Mouse (Mus musculus) monocyte, adult 5-6 weeks (primary cell): ENCODE measurements around the gene Slc17a7. TPM values are rescaled to one million over a fixed set of nuclear protein-coding genes. Genes with fewer than 3 reads are reported as not detected.

Experiments used
- ATAC-seq: fragments of 153-309, 156-312 bp; replicated peaks from 2 replicates; pipeline ENCODE4 v1.8.0; 2017; ENCODE audit warnings: mild to moderate bottlenecking; ENCODE audit not compliant: low TSS enrichment, insufficient number of reproducible peaks, severe bottlenecking, poor library complexity, low FRiP score
- total RNA-seq: library from RNA; stranded (forward); fragments of 200-1000, 200-491, 200-594 nt; gene quantifications from 3 replicates; pipeline ENCODE4 v1.2.3, GENCODE M21; 2017

Slc17a7 gene
- total RNA-seq, 1 experiment from 2014 or later: not detected

- no peak for ATAC-seq
These were observed 28.1 kb downstream of the Slc17a7 start for GRCm38 (mm10) chr7:45191803-45192363.

- no peak for ATAC-seq
These were observed 29.0 kb downstream of the Slc17a7 start for GRCm38 (mm10) chr7:45192585-45193310.

- ATAC-seq: no peak
These were observed 29.7 kb downstream of the Slc17a7 start for GRCm38 (mm10) chr7:45193406-45193805.

- no peak for ATAC-seq
These were observed 30.4 kb downstream of the Slc17a7 start for GRCm38 (mm10) chr7:45193871-45194785.

- ATAC-seq: no peak
These were observed 31.8 kb downstream of the Slc17a7 start for GRCm38 (mm10) chr7:45195341-45196175.

GRCm38 (mm10) chr7:45196176-45196535 is 32.4 kb downstream of the Slc17a7 start:
- ATAC-seq: no peak

- no peak for ATAC-seq
These were observed 33.2 kb downstream of the Slc17a7 start for GRCm38 (mm10) chr7:45196994-45197393.

- ATAC-seq: peak; percentile 60; the same call in 1 of the 2 replicates
These were observed 34.7 kb downstream of the Slc17a7 start for GRCm38 (mm10) chr7:45198435-45198834.

GRCm38 (mm10) chr7:45198961-45199360 is 35.2 kb downstream of the Slc17a7 start:
- ATAC-seq: no peak

- no peak for ATAC-seq
These were observed 38.9 kb downstream of the Slc17a7 start for GRCm38 (mm10) chr7:45202654-45203053.

- ATAC-seq: peak; percentile 82
These were observed 40.8 kb downstream of the Slc17a7 start, which contains the start of gene Ccdc155 for GRCm38 (mm10) chr7:45204380-45205143. TSS of gene Ccdc155 (minus strand) at chr7:45204892.

GRCm38 (mm10) chr7:45208260-45208659 is 44.5 kb downstream of the Slc17a7 start:
- no peak for ATAC-seq

- no peak for ATAC-seq
These were observed 47.3 kb downstream of the Slc17a7 start for GRCm38 (mm10) chr7:45211070-45211469.

GRCm38 (mm10) chr7:45211851-45212251 is 48.1 kb downstream of the Slc17a7 start, which contains the start of gene Dkkl1:
TSS of gene Dkkl1 (minus strand) at chr7:45212147.
- ATAC-seq: peak; percentile 64

GRCm38 (mm10) chr7:45212356-45212755 is 48.6 kb downstream of the Slc17a7 start:
- ATAC-seq: no peak

GRCm38 (mm10) chr7:45213708-45214107 is 50.0 kb downstream of the Slc17a7 start:
- ATAC-seq: no peak

- no peak for ATAC-seq
These were observed 52.1 kb downstream of the Slc17a7 start, which contains the start of gene Tead2 for GRCm38 (mm10) chr7:45215673-45216441. TSS of gene Tead2 (plus strand) at chr7:45215753.
